Mouse (Mus musculus): ENCODE data around the gene Gm20869. TPM values are rescaled to one million over a fixed set of nuclear protein-coding genes. Genes with fewer than 3 reads are reported as not detected.

The Gm20869 gene
- not detected for polyA plus RNA-seq (2017; shearing (Covaris generic))

DNA sequence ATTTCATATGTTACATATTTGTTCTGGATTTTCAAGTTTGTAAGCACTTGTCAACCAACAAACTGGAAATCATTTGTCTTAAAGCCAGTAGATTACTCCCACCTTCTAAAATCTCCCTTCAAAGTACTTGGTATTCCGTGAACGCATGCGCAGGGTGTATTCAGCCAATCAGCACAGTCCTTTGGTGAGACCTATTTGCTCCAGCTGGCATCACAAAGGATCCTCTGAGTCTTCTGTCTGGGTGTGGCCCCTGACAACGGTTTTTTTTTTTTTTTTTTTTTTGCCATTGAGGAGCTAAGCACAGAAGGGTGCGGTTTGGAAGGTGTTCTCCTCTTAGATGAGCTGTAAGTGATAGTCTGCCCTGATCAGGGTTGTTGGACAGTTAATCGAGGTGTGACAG is at the start of gene Gm20869:
Gm20869 (plus strand) TSS at position 301 of the 400 bp plus-strand sequence.

Other genes starting within 250 kb of the Gm20869 start
- not detected for gene Gm20870, start 222.6 kb downstream of the Gm20869 start, polyA plus RNA-seq (2017; shearing (Covaris generic))